Mouse (Mus musculus) heart, adult 2 months (tissue): ENCODE data around the gene Plscr2. TPM values are rescaled to one million over a fixed set of nuclear protein-coding genes. Genes with fewer than 3 reads are reported as not detected.

Experiments
- DNase-seq, 2 experiments: peaks; one replicate each; pipeline ENCODE4 v3.0.0; 2021
- H3K27ac ChIP-seq: fragments of 200-600 bp; 2 replicates; pipeline ENCODE4 v1.8.1; 2022
- H3K27me3 ChIP-seq: fragments of 200-500 bp; 2 replicates; pipeline ENCODE4 v1.6.1; 2012; ENCODE audit warnings: mild to moderate bottlenecking, low read length, inconsistent platforms, mixed read lengths; ENCODE audit not compliant: control insufficient read depth, insufficient read depth
- H3K36me3 ChIP-seq: fragments of 200-500 bp; 2 replicates; pipeline ENCODE4 v1.6.1; 2012; ENCODE audit warnings: low read length, inconsistent platforms; ENCODE audit not compliant: control insufficient read depth, insufficient read depth
- H3K4me1 ChIP-seq: fragments of 200-500 bp; 2 replicates; pipeline ENCODE4 v1.6.1; 2011; ENCODE audit warnings: low read length; ENCODE audit not compliant: control insufficient read depth, insufficient read depth
- H3K4me3 ChIP-seq: fragments of 200-600 bp; 2 replicates; pipeline ENCODE4 v1.8.1; 2022
- H3K79me2 ChIP-seq: fragments of 200-500 bp; replicated peaks from 2 replicates; pipeline ENCODE4 v1.6.1; 2012; ENCODE audit warnings: mild to moderate bottlenecking, inconsistent platforms, low read length, moderate library complexity, mixed read lengths; ENCODE audit not compliant: control insufficient read depth, insufficient read depth
- H3K9ac ChIP-seq: fragments of 200-500 bp; 2 replicates; pipeline ENCODE4 v1.6.1; 2012; ENCODE audit warnings: low read depth, mild to moderate bottlenecking, control low read depth, inconsistent platforms, low read length, mixed read lengths
- CTCF ChIP-seq: fragments of 200-600 bp; IDR thresholded peaks from 2 replicates; pipeline ENCODE4 v1.8.1; 2022; ENCODE audit warnings: antibody characterized with exemption, mild to moderate bottlenecking, moderate library complexity
- EP300 ChIP-seq: fragments of 200-500 bp; IDR thresholded peaks from 2 replicates; pipeline ENCODE4 v1.6.1; 2011; ENCODE audit warnings: low read depth, low read length, control low read depth; ENCODE audit not compliant: insufficient read depth
- POLR2A ChIP-seq: fragments of 200-500 bp; IDR thresholded peaks from 2 replicates; pipeline ENCODE4 v1.6.1; 2011; ENCODE audit warnings: mild to moderate bottlenecking, low read depth, low read length, control low read depth; ENCODE audit not compliant: insufficient read depth
- WGBS: fragments of 180-500 bp; shearing (Covaris S2); methylation state at CpG from one replicate; pipeline ENCODE4 v1.1.7; 2018; 5-methylcytosine and 5-hydroxymethylcytosine counted together
- intact Hi-C: fragments of 180-260 bp; cut with DNase I; formaldehyde crosslinking; loops from one replicate; pipeline ENCODE4 v1.15.1; 2025
- polyA plus RNA-seq: library from polyadenylated mRNA; depleted of rRNA; stranded (reverse); fragments of >200 nt; gene quantifications from 2 replicates; pipeline ENCODE4 v1.2.3, GENCODE M21; 2012
- total RNA-seq, 2 experiments: library from RNA; stranded (reverse); gene quantifications; 2 replicates each; pipeline ENCODE4 v1.2.3; 2021

Gene Plscr2
- total and polyA plus RNA-seq, 3 experiments = 12.1 to 27.1 (median 25.1) TPM

DNA sequence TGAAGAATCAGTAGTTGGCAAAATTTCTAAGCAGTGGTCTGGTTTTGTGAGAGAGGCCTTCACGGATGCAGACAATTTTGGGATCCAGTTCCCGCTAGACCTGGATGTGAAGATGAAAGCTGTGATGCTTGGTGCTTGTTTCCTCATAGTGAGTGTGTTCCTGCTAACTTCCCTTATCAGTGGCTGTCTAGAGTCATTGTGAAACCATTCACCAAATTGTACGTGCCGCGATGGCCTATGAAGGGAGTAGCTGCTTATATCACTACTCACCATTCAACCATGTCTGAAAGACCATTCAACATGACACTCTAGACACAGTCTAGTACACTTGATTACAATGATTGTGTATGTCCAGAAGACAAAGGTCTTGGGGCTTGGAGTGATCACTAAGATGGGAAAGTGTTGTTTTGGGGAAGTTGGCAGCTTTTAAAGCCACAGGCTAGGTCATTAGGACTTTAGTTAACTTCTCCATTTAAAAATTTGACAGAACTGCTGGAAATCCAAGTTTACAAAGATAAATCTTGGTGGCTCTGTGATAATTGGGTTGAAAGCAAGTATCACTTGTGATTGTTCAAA lies 5.5 kb upstream of the Plscr2 start:
- intact Hi-C loops = loop anchor here (10.0 kb wide), 1 partner anchor 275 kb away; the partner anchor contains the start of gene Plod2
- WGBS = 86% methylated on average over 5 of the region's 5 CpGs
- no peak for DNase-seq
- peaks cover 26% of the 10 kb centered on the region for H3K36me3 ChIP-seq
- no peak overlapping the region for H3K9ac ChIP-seq
- TF ChIP-seq CTCF = no peak
- TF ChIP-seq POLR2A = no peak
- TF ChIP-seq EP300 = no peak
- H3K79me2 ChIP-seq = no peaks in the 10 kb centered on the region
- no peak overlapping the region for H3K4me3 ChIP-seq
- H3K27me3 ChIP-seq = no peaks in the 10 kb centered on the region
- peaks cover 12% of the 10 kb centered on the region for H3K4me1 ChIP-seq
- H3K27ac ChIP-seq = no peak overlapping the region

DNA sequence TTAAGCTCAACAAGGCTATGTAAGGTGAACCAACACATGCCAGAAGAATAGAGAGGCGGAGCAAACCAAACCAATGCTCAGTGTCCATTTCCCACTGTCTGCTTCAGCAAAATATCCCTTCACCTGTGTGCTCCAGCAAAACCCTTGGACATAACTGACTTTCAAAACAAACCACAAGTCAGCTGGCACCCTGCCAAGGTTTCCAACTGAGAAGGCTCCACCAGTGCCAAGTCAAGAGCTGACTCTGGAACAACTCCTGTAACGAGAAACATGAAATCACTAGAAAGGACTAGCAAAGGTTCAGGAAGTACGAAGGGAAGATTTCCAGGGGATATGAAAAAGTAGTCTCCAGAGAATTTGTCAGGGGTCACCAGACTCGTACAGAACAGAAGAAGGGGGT lies 4.5 kb upstream of the Plscr2 start:
- TF ChIP-seq EP300 (no peak), CTCF (no peak), POLR2A (no peak)
- DNase-seq = peak; percentile 77 to 81
- Histone ChIP-seq H3K27ac (peak overlapping the region; percentile 45), H3K4me1 (peaks cover 10% of the 10 kb centered on the region), H3K9ac (no peak overlapping the region), H3K79me2 (no peaks in the 10 kb centered on the region), H3K4me3 (no peak overlapping the region), H3K27me3 (no peaks in the 10 kb centered on the region), H3K36me3 (peaks cover 20% of the 10 kb centered on the region)
- intact Hi-C loops = loop anchor here (10.0 kb wide), 1 partner anchor 274 kb away; the partner anchor contains the start of gene Plod2
- 31% methylated on average over 4 of the region's 4 CpGs for WGBS

DNA sequence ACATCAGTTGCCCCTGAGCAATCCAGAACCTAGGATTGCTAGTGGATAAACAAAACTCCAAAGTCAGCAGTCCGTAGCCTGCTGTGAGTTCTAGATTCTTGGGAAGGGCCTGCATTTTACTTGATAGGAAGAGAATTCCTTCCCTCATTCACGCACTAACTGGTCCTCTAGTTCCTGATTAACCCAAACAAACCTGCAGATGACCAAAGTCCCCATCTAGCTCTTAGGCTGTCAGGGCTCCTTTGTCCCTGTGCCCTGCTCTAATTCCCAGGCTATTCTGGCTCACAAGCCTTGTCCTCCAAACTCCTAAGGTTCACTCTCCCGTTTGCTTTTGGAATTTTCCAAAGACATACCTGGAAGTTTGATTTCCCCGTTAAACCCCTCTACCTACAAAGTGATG lies 2.8 kb upstream of the Plscr2 start:
- no peak overlapping the region for H3K9ac ChIP-seq
- no peak overlapping the region for H3K27ac ChIP-seq
- DNase-seq = no peak
- no peaks in the 10 kb centered on the region for H3K79me2 ChIP-seq
- intact Hi-C loops = loop anchor here (10.0 kb wide), 1 partner anchor 272 kb away; the partner anchor contains the start of gene Plod2
- no peak overlapping the region for H3K4me3 ChIP-seq
- WGBS = 93% methylated on average over 4 of the region's 4 CpGs
- peaks cover 8% of the 10 kb centered on the region for H3K4me1 ChIP-seq
- TF ChIP-seq EP300 (no peak), POLR2A (no peak), CTCF (no peak)
- no peaks in the 10 kb centered on the region for H3K27me3 ChIP-seq
- peaks cover 15% of the 10 kb centered on the region for H3K36me3 ChIP-seq

DNA sequence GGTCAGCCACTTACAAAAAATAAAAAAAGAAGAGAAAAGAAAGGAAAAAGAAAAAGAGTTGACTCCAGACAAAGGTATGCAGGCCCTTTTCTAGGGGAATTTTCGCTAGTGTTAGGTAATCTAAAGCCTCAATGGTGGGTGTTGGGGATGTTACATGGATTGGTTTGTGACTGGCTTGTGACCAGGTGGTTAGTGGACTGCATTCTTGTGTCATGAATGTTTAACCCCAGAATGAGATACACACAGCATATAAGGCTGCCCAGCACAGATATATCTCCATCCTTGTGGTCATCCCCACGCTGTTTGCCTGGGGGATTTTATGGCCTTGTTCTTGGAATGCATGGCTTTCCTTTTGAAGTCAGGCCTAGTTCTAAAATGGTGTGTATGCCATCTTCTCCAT lies 2.1 kb upstream of the Plscr2 start:
- H3K9ac ChIP-seq = no peak overlapping the region
- H3K27me3 ChIP-seq = no peaks in the 10 kb centered on the region
- H3K36me3 ChIP-seq = peaks cover 15% of the 10 kb centered on the region
- H3K27ac ChIP-seq = no peak overlapping the region
- no peak for DNase-seq
- H3K4me3 ChIP-seq = no peak overlapping the region
- H3K4me1 ChIP-seq = peaks cover 8% of the 10 kb centered on the region
- TF ChIP-seq CTCF (no peak), POLR2A (no peak), EP300 (no peak)
- H3K79me2 ChIP-seq = no peaks in the 10 kb centered on the region
- WGBS = 95% methylated on average over 2 of the region's 2 CpGs
- intact Hi-C loops = loop anchor here (10.0 kb wide), 1 partner anchor 272 kb away; the partner anchor contains the start of gene Plod2

DNA sequence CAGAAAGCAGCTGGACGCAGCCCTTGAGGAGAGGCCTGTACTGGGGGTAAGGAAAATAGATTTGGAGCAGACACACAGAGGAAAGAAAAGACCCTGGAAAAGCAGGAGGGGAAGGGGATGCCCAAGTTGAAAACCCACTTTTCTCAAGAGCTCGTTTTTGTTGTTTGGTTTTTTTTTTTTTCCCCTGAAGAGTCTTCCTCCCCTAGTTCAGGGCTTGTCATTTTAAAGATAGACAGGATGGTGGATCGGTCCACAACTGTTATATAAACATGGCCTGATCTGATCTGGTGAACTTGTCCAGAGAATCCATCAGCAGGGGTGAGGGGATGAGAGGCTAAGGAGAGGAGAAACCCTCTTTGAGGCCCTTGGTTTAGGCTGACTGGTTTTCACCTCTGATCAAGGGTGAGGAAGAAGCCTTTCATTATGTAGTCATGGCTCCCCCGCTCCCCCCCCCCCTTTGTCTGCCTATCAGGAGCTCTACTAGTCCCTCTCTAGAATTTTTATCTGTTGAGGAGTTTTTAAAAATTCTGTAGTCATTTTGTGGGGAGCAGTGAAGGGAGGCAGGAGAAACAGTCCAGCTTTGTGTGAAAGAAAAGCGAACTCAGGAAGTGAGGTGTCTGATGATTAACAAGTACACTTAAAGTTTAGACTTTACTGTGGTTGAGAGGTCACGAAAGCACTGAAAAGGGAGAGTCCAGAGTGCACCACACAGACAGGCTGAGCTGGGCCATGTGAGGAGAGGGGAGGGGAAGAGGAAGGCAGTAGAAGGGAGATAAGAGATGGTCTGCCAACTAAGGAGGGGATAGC lies 1.2 kb upstream of the Plscr2 start:
- H3K4me3 ChIP-seq = no peak overlapping the region
- 67% methylated on average over 6 of the region's 6 CpGs for WGBS

DNA sequence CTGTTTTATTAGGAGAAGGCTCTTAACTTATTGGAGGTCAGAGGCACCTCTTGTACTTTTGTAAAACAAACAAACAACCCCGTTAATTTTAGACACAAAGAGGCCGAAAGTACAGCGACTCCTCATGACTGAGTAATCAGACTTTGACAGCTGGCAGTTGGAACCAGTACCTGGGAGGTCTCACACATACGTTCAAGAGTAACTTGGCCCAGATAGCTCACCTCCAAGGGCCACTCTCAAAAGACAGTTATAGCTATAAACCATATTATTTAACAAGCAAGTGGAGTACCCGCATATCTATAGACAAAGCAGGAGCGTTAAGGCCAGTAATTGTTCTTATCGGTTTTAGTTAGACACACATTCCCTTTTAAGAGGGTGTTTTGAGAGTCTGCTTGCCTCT lies 958 bp downstream of the Plscr2 start:
- Histone ChIP-seq H3K4me3 (peak overlapping the region; percentile 50), H3K9ac (peak overlapping the region; percentile 99), H3K27me3 (no peaks in the 10 kb centered on the region), H3K4me1 (peaks cover 8% of the 10 kb centered on the region), H3K27ac (peak overlapping the region; percentile 97), H3K79me2 (no peaks in the 10 kb centered on the region), H3K36me3 (peaks cover 25% of the 10 kb centered on the region)
- DNase-seq = peak in 1 of 2 experiments; percentile 27
- intact Hi-C loops = loop anchor here (5.0 to 10.0 kb wide), 4 partner anchors 51 to 268 kb away; partner anchors contain the start of genes Plod2 and Plscr4
- 23% methylated on average over 7 of the region's 7 CpGs for WGBS
- no peak for TF ChIP-seq CTCF
- TF ChIP-seq EP300 = no peak
- TF ChIP-seq POLR2A = no peak

More for the DNA sequence above, 1.2 kb upstream of the Plscr2 start:
- TF ChIP-seq POLR2A = no peak
- TF ChIP-seq CTCF = no peak
- Histone ChIP-seq H3K27me3 (no peaks in the 10 kb centered on the region), H3K9ac (no peak overlapping the region), H3K79me2 (no peaks in the 10 kb centered on the region), H3K4me1 (peaks cover 9% of the 10 kb centered on the region), H3K27ac (peak overlapping the region; percentile 97), H3K36me3 (peaks cover 19% of the 10 kb centered on the region)
- intact Hi-C loops = loop anchor here (2.0 to 10.0 kb wide), 2 partner anchors 101 to 271 kb away; partner anchors contain the start of gene Plod2
- no peak for DNase-seq
